Mouse (Mus musculus) liver, embryonic 11.5 days (tissue): ENCODE measurements around the gene Hcst. TPM values are rescaled to one million over a fixed set of nuclear protein-coding genes. Genes with fewer than 3 reads are reported as not detected.

Source experiments
- ATAC-seq: fragments of 200-750 bp; cut with Nextera tagmentation; replicated peaks from 2 replicates; pipeline ENCODE4 v1.8.0; 2017; ENCODE audit warnings: moderate number of reproducible peaks, mild to moderate bottlenecking, moderate TSS enrichment, moderate library complexity; ENCODE audit not compliant: low FRiP score
- DNase-seq: peaks from one replicate; pipeline ENCODE4 v3.0.0-alpha.2; 2017; ENCODE audit warnings: low spot score
- H3K27ac ChIP-seq: fragments of 300-500 bp; sonication (generic); 2 replicates; pipeline ENCODE4 v1.5.1; 2014; ENCODE audit warnings: mild to moderate bottlenecking, low read depth, low read length, control low read depth
- H3K27me3 ChIP-seq: fragments of 300-500 bp; sonication (generic); replicated peaks from 2 replicates; pipeline ENCODE4 v1.6.1; 2014; ENCODE audit warnings: low read length, mixed read lengths; ENCODE audit not compliant: control insufficient read depth, insufficient read depth
- H3K36me3 ChIP-seq: fragments of 300-500 bp; sonication (generic); 2 replicates; pipeline ENCODE4 v1.6.1; 2014; ENCODE audit warnings: mild to moderate bottlenecking, low read length, moderate library complexity, mixed read lengths; ENCODE audit not compliant: control insufficient read depth, insufficient read depth
- H3K4me1 ChIP-seq: fragments of 300-500 bp; sonication (generic); replicated peaks from 2 replicates; pipeline ENCODE4 v1.6.1; 2014; ENCODE audit warnings: low read length, mixed read lengths; ENCODE audit not compliant: control insufficient read depth, insufficient read depth
- H3K4me2 ChIP-seq: fragments of 300-500 bp; sonication (generic); 2 replicates; pipeline ENCODE4 v1.6.1; 2014; ENCODE audit warnings: mild to moderate bottlenecking, control low read depth, moderate library complexity
- H3K4me3 ChIP-seq: fragments of 300-500 bp; sonication (generic); 2 replicates; pipeline ENCODE4 v1.5.1; 2014; ENCODE audit warnings: low read depth, low read length, control low read depth
- H3K9ac ChIP-seq: fragments of 300-500 bp; sonication (generic); 2 replicates; pipeline ENCODE4 v1.6.1; 2014; ENCODE audit warnings: low read depth, low read length, control low read depth
- H3K9me3 ChIP-seq: fragments of 300-500 bp; sonication (generic); 2 replicates; pipeline ENCODE4 v1.6.1; 2016; ENCODE audit warnings: low read length, inconsistent platforms, mixed read lengths; ENCODE audit not compliant: control insufficient read depth
- WGBS: fragments of 180-500 bp; shearing (Covaris S2); extraction: QIAGEN DNeasy Blood & Tissue Kit; methylation state at CpG from one replicate; pipeline ENCODE4 v1.1.7; 2014; 5-methylcytosine and 5-hydroxymethylcytosine counted together
- polyA plus RNA-seq: library from polyadenylated mRNA; unstranded; fragments of >200 nt; fragmentation: Nextera tagmentation; extraction: Ambion mirVana; gene quantifications from 2 replicates; pipeline ENCODE4 v1.2.1, GENCODE M21; 2014

The Hcst gene
- polyA plus RNA-seq: 2.2 and 2.9 TPM in 2 replicates

DNA sequence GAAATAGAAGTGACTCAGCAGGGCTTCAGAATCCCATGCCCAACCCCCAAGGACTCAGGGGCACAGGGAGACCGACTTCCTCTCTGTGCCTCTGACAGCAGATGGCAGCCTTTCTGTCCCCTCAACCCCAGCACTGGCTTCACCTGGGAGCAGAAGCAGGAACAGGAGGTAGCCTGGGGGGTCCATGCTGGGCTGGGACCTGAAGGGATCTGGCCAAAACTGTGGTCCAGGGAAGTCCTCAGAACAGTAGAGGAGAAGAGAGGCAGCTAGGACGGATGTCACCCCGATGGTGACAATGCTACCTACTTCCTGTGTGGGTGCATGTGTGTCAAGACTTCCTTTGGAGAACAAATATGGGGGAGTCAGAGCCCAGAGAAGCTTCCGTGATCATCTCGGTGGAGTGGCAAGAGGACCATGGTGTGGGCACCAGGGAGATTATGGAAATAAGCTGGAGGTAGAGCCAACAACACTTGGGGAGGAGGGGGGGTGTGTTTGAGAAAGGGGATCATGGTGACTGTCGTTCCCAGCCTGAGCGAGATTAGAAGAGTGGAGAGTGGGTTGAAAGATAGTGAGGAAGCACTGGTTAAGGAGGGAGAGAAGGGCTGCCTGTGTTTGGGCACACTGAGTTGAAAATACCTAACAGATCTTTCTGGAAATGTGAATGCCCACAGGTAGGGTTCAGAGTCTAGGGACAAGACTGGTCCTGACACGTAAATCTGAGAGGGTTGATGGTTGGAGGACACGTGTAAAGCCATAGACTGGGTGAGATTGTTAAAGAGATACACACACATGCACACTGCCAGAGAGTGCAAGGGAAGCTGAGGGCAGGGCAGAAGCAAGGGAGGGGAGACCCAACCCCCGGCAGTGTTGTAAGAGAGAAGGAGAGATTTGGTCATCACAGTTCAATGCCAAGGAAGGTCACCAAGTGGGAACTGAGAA is at the start of gene Hcst:
TSS of gene Hcst (minus strand) at position 294 of the 939 bp plus-strand sequence.
- H3K27ac ChIP-seq: peak within 1 kb of the TSS; percentile 39; the same call in 1 of the 2 replicates
- H3K27me3 ChIP-seq: no peaks in the 10 kb centered on the region
- no peaks in the 10 kb centered on the region for H3K36me3 ChIP-seq
- 0 out of 2 replicates have a peak, but pooled peaks cover 5% of the 10 kb centered on the region for H3K4me1 ChIP-seq
- WGBS: 30% methylated on average over 10 of the region's 10 CpGs
- H3K9ac ChIP-seq: no peak within 1 kb of the TSS
- H3K4me2 ChIP-seq: peak within 1 kb of the TSS; percentile 74
- H3K4me3 ChIP-seq: peak within 1 kb of the TSS; percentile 5; the same call in 1 of the 2 replicates
- no peaks in the 10 kb centered on the region for H3K9me3 ChIP-seq
- 0 out of 2 replicates have a peak, but pooled peaks have one; percentile 21 for ATAC-seq
- no peak for DNase-seq

- Histone ChIP-seq H3K4me1 (0 out of 2 replicates have a peak, but pooled peaks cover 3% of the 10 kb centered on the region), H3K9ac (no peak overlapping the region), H3K4me3 (no peak overlapping the region), H3K36me3 (no peaks in the 10 kb centered on the region), H3K27ac (no peak overlapping the region), H3K27me3 (peaks cover 81% of the 10 kb centered on the region), H3K9me3 (no peaks in the 10 kb centered on the region), H3K4me2 (no peak overlapping the region)
- ATAC-seq: no peak
- DNase-seq: no peak
- 16% methylated on average over 6 of the region's 6 CpGs for WGBS
Measured at GRCm38 (mm10) chr7:30464816-30465300, 45.2 kb upstream of the Hcst start.

GRCm38 (mm10) chr7:30463996-30464395 is 44.3 kb upstream of the Hcst start:
- 0 out of 2 replicates have a peak, but pooled peaks cover 3% of the 10 kb centered on the region for H3K4me1 ChIP-seq
- H3K4me2 ChIP-seq: no peak overlapping the region
- DNase-seq (no peak), ATAC-seq (no peak)
- no peaks in the 10 kb centered on the region for H3K9me3 ChIP-seq
- no peaks in the 10 kb centered on the region for H3K36me3 ChIP-seq
- no peak overlapping the region for H3K9ac ChIP-seq
- H3K4me3 ChIP-seq: no peak overlapping the region
- peaks cover 90% of the 10 kb centered on the region for H3K27me3 ChIP-seq
- WGBS: 18% methylated on average over 4 of the region's 4 CpGs
- no peak overlapping the region for H3K27ac ChIP-seq

- Histone ChIP-seq H3K9ac (no peak overlapping the region), H3K27me3 (peaks cover 92% of the 10 kb centered on the region), H3K27ac (no peak overlapping the region), H3K9me3 (no peaks in the 10 kb centered on the region), H3K4me1 (0 out of 2 replicates have a peak, but pooled peaks cover 3% of the 10 kb centered on the region), H3K36me3 (no peaks in the 10 kb centered on the region), H3K4me2 (no peak overlapping the region), H3K4me3 (no peak overlapping the region)
- ATAC-seq (no peak), DNase-seq (no peak)
- 33% methylated on average over 7 of the region's 7 CpGs for WGBS
Measured at GRCm38 (mm10) chr7:30463568-30463967, 43.9 kb upstream of the Hcst start.

DNA sequence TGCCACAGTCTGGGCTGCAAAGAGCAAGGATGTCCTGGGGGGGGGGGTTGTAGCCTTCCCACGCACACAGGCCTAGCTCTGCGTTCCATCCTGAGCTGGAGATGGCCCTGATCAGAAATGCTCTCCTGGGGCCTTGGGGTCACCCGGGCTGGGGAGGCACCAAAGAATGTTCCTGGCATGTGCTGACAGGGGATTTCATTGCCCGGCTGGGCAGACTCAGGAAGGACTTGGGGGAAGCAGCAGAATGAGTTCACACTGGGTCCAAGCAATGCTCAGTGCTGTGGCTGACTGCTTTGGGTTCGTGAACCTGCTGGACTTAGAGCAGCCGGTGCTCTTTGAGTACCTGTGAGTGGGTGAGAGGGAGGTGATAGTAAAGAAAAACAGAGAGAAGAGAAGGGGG is 39.8 kb upstream of the Hcst start:
- no peak overlapping the region for H3K27ac ChIP-seq
- no peak overlapping the region for H3K4me3 ChIP-seq
- no peaks in the 10 kb centered on the region; the same call in 1 of the 2 replicates for H3K4me1 ChIP-seq
- 41% methylated on average over 6 of the region's 6 CpGs for WGBS
- no peak overlapping the region for H3K9ac ChIP-seq
- no peaks in the 10 kb centered on the region for H3K36me3 ChIP-seq
- DNase-seq (no peak), ATAC-seq (no peak)
- H3K27me3 ChIP-seq: peaks cover 95% of the 10 kb centered on the region
- H3K4me2 ChIP-seq: no peak overlapping the region
- no peaks in the 10 kb centered on the region for H3K9me3 ChIP-seq

DNA sequence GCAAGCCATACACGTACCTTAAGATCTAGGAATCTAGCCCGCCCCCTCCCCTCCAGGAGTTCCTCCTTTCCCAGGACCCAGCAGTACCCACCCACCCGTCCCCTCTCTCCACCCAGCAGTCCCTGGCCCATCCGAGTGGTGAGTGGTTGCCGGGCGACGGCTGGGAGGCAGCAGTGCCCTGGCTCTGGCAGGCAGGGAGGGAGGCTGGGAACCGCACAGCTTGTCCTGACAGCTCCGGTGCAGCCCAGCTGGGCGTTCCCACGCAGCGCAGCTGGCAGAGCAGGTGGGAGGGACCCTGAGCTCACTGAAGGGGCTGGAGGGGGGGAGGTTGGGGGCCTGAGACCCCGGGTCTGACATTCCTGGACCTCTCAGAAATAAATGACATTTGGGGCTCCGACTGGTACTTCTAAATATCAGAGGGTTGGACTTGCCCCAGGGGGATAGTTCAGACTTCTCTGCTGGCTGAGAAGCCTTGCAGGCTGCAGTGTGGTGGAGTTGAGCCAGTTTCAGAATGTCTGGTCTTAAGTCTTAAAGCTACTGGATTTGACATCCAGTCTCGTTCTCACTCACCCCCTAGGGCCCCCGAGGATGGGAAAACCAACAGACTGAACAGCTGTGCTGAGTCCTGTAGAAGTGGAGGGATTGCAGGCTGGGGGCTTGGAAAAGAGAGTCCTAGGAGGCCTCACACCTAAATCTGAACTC is 38.1 kb upstream of the Hcst start, which contains the start of the genes Kirrel2 and Nphs1:
TSS of gene Kirrel2 (minus strand) at position 62 of the 702 bp plus-strand sequence.
TSS of gene Nphs1 (plus strand) at position 687 of the 702 bp plus-strand sequence.
- Histone ChIP-seq H3K4me1 (peaks cover 6% of the 10 kb centered on the region; the same call in 1 of the 2 replicates), H3K4me2 (peak within 1 kb of the TSS; percentile 22; the same call in 1 of the 2 replicates), H3K9me3 (no peaks in the 10 kb centered on the region), H3K27ac (no peak within 1 kb of the TSS), H3K36me3 (no peaks in the 10 kb centered on the region), H3K27me3 (peaks cover 98% of the 10 kb centered on the region), H3K9ac (no peak within 1 kb of the TSS), H3K4me3 (no peak within 1 kb of the TSS)
- no peak for DNase-seq
- ATAC-seq: no peak
- 6% methylated on average over 16 of the region's 16 CpGs for WGBS

DNA sequence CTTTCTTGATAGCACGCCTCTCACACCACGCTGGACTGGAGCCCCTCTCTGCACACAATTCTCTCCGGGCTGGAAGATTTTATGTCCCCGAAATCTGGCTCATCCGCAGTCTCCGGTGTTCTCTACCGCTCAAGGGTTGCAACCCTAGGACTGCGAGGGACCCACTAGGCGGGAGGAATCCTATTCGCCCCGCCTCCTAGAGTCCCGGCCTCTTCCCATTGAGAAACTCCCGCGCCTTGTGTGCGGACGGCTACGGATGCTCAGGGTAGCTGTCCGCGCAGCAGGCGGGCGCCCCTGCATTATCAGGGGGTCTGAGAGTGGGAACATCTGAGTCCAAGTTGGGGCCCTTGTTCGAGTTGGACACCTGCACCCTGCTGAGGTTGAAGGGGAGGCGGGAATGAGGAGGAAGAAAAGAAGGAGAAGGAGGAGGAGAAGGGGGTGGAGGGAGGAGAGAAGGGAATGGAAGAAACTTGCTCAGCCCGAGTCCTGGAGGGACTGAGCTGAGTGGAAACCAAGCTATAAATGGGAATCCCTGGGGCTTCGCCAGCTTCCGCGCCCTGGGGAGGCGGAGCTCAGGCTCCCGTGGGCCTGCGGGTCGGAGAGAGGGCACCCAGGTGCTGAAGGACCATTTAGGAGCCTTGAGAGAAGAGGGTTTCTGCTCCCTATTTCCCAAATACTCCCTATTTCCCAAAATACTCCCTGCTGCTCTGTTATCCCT is 37.4 kb upstream of the Hcst start:
- no peak for ATAC-seq

DNA sequence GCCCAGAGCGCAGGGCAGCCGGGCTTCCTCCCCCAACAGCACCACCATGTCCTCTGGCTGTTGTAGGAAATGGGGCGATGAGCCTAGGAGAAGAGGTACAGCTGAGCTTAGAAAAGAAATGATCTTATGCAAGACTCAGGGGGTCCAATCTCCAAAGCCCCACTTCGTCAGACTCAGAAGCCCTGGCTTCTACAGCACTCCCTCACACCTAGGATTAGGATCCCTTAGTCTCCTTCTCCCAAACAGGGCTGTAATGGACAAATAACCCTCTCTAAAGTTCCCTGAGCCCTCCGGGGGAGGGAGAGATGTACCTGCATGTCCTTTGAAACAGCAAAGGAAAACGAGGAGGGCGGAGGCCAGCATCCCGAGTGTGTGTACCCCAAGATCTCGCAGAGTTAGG is 36.8 kb upstream of the Hcst start:
- Histone ChIP-seq H3K4me2 (no peak overlapping the region; the same call in 1 of the 2 replicates), H3K4me1 (peaks cover 6% of the 10 kb centered on the region; the same call in 1 of the 2 replicates), H3K27me3 (peaks cover 92% of the 10 kb centered on the region), H3K9me3 (no peaks in the 10 kb centered on the region), H3K9ac (no peak overlapping the region), H3K27ac (no peak overlapping the region), H3K36me3 (no peaks in the 10 kb centered on the region), H3K4me3 (no peak overlapping the region)
- no peak for DNase-seq
- 4% methylated on average over 9 of the region's 9 CpGs for WGBS
- no peak for ATAC-seq

More for the DNA sequence above, 37.4 kb upstream of the Hcst start:
- Histone ChIP-seq H3K27me3 (peaks cover 96% of the 10 kb centered on the region), H3K36me3 (no peaks in the 10 kb centered on the region), H3K27ac (no peak overlapping the region), H3K9me3 (no peaks in the 10 kb centered on the region), H3K4me3 (no peak overlapping the region), H3K4me1 (peaks cover 6% of the 10 kb centered on the region; the same call in 1 of the 2 replicates), H3K4me2 (peak overlapping the region; percentile 22; the same call in 1 of the 2 replicates), H3K9ac (no peak overlapping the region)
- no peak for DNase-seq
- WGBS: 3% methylated on average over 31 of the region's 31 CpGs
